ENCODE assay signal across 11 mouse cellular contexts in genomic region chr13:21323405-21323804, GRCm38 (mm10). TPM values are rescaled to one million over a fixed set of nuclear protein-coding genes. Genes with fewer than 3 reads are reported as not detected.
DNase-seq lines count a peak whose midpoint lies in the region; ATAC-seq and TF ChIP-seq lines count a peak whose summit lies in the region.
"Had no signal": no experiment of that assay in that cellular context is flagged by ENCODE, and none has a peak within 500 bp of the region (broad histone marks: within the 10 kb centered on the region; RNA-seq: fewer than 3 reads in every experiment).

No protein-coding gene starts in this region.

- no peak for DNase-seq in kidney, postnatal 14 days
- DNase-seq in embryonic facial prominence, embryonic 14.5 days (ENCODE audit: low spot score): no peak
- no peak for DNase-seq in limb, embryonic 10.5 days (ENCODE audit: low spot score)
- DNase-seq in gastrocnemius, postnatal 14 days: no peak
- no peak for DNase-seq in adrenal gland, postnatal 14 days

- TF ChIP-seq POLR2A in ES-Bruce4 (IDR thresholded peaks at IDR 0.05; ENCODE audit: insufficient read depth, low read length): no peak

- no peak for TF ChIP-seq CTCF in ES-Bruce4 (IDR thresholded peaks at IDR 0.05; ENCODE audit: low read depth, low read length)

- peak overlapping the region; percentile 54 for H3K4me2 ChIP-seq in kidney, embryonic 15.5 days
- H3K4me2 ChIP-seq in embryonic facial prominence, embryonic 14.5 days (ENCODE audit: low read depth, low read length): peak overlapping the region; percentile 52

- no peaks in the 10 kb centered on the region for H3K36me3 ChIP-seq in kidney, embryonic 15.5 days
- no peaks in the 10 kb centered on the region for H3K36me3 ChIP-seq in ES-Bruce4 (ENCODE audit: control insufficient read depth, insufficient read depth, low read length, poor library complexity, severe bottlenecking)
- H3K36me3 ChIP-seq in embryonic facial prominence, embryonic 14.5 days (ENCODE audit: control insufficient read depth, insufficient read depth, low read length): no peaks in the 10 kb centered on the region
- H3K36me3 ChIP-seq in limb, embryonic 10.5 days: no peaks in the 10 kb centered on the region

- WGBS in kidney, embryonic 15.5 days: 70% methylated on average over 6 of the region's 6 CpGs
- 69% methylated on average over 6 of the region's 6 CpGs for WGBS in embryonic facial prominence, embryonic 14.5 days
- 71% methylated on average over 6 of the region's 6 CpGs for WGBS in limb, embryonic 10.5 days

- peaks cover 12% of the 10 kb centered on the region for H3K4me1 ChIP-seq in kidney, embryonic 15.5 days
- no peaks in the 10 kb centered on the region for H3K4me1 ChIP-seq in ES-Bruce4 (ENCODE audit: control insufficient read depth, insufficient read depth, low read length)
- H3K4me1 ChIP-seq in embryonic facial prominence, embryonic 14.5 days (ENCODE audit: control insufficient read depth, insufficient read depth, low read length): no peaks in the 10 kb centered on the region; the same call in 1 of the 2 replicates
- no peaks in the 10 kb centered on the region for H3K4me1 ChIP-seq in limb, embryonic 10.5 days

- intact Hi-C loops in gastrocnemius, postnatal 14 days (cut with DNase I; ENCODE audit: low total_unique reads): no loop called here

- no peaks in the 10 kb centered on the region for H3K9me3 ChIP-seq in kidney, embryonic 15.5 days (replicated peaks)
- H3K9me3 ChIP-seq in ES-Bruce4 (replicated peaks; ENCODE audit: control insufficient read depth, insufficient read depth, low read length, poor library complexity, severe bottlenecking): no peaks in the 10 kb centered on the region
- no peaks in the 10 kb centered on the region for H3K9me3 ChIP-seq in embryonic facial prominence, embryonic 14.5 days (ENCODE audit: control insufficient read depth, low read length)
- H3K9me3 ChIP-seq in limb, embryonic 10.5 days (replicated peaks): no peaks in the 10 kb centered on the region

- no peak overlapping the region for H3K9ac ChIP-seq in kidney, embryonic 15.5 days
- peak overlapping the region; percentile 61; the same call in 1 of the 2 replicates for H3K9ac ChIP-seq in ES-Bruce4 (ENCODE audit: low read depth, poor library complexity, severe bottlenecking)
- H3K9ac ChIP-seq in embryonic facial prominence, embryonic 14.5 days (ENCODE audit: low read depth, low read length): no peak overlapping the region

- no peak overlapping the region for H3K27ac ChIP-seq in kidney, embryonic 15.5 days
- H3K27ac ChIP-seq in ES-Bruce4 (ENCODE audit: insufficient read depth, low read length): no peak overlapping the region
- no peak overlapping the region for H3K27ac ChIP-seq in embryonic facial prominence, embryonic 14.5 days (replicated peaks; ENCODE audit: low read depth, low read length)
- H3K27ac ChIP-seq in limb, embryonic 10.5 days: no peak overlapping the region
- H3K27ac ChIP-seq: macrophage had no signal

- peak overlapping the region; percentile 39 for H3K4me3 ChIP-seq in kidney, embryonic 15.5 days (replicated peaks)
- no peak overlapping the region for H3K4me3 ChIP-seq in ES-Bruce4 (ENCODE audit: low read depth, low read length)
- H3K4me3 ChIP-seq in embryonic facial prominence, embryonic 14.5 days (ENCODE audit: low read depth, low read length): 0 out of 2 replicates have a peak overlapping the region, but pooled peaks have one; percentile 33
- peak overlapping the region; percentile 46; the same call in 1 of the 2 replicates for H3K4me3 ChIP-seq in limb, embryonic 10.5 days

- H3K27me3 ChIP-seq in kidney, embryonic 15.5 days: 0 out of 2 replicates have a peak, but pooled peaks cover 4% of the 10 kb centered on the region
- H3K27me3 ChIP-seq in ES-Bruce4 (ENCODE audit: control insufficient read depth, insufficient read depth, low read length, poor library complexity, severe bottlenecking): no peaks in the 10 kb centered on the region; the same call in 1 of the 2 replicates
- peaks cover 8% of the 10 kb centered on the region; the same call in 1 of the 2 replicates for H3K27me3 ChIP-seq in embryonic facial prominence, embryonic 14.5 days (replicated peaks; ENCODE audit: control insufficient read depth, insufficient read depth, low read length)
- no peaks in the 10 kb centered on the region for H3K27me3 ChIP-seq in limb, embryonic 10.5 days (ENCODE audit: low read depth, poor library complexity, severe bottlenecking)

- TF ChIP-seq EP300 in ES-Bruce4 (IDR thresholded peaks at IDR 0.05; ENCODE audit: insufficient read depth, low read depth, low read length): no peak

- no peak for ATAC-seq in kidney, embryonic 15.5 days (replicated peaks; ENCODE audit: low FRiP score)
- ATAC-seq in embryonic facial prominence, embryonic 14.5 days (ENCODE audit: low read depth): no peak
- ATAC-seq in inflammation-experienced regulatory T-cells, adult 6 months: no peak
- ATAC-seq: Patski had no signal

RNA-seq across cellular contexts. Expression of gene Gpx6, which starts 11.5 kb away (rescaled TPM):
- 5.2 and 6.1 TPM in 2 replicates for polyA plus RNA-seq in kidney, embryonic 15.5 days (2015; fragmentation: Nextera tagmentation; extraction: Ambion mirVana)
- polyA plus RNA-seq in ES-Bruce4 (2011; ENCODE audit: insufficient read depth, insufficient read length, low read depth, missing spikeins): 1.2 and 2.2 TPM in 2 replicates
- polyA plus RNA-seq in embryonic facial prominence, embryonic 14.5 days (2014; fragmentation: Nextera tagmentation; extraction: Ambion mirVana): not detected in 2 replicates
- polyA plus RNA-seq in limb, embryonic 10.5 days (2016; fragmentation: Nextera tagmentation; extraction: Ambion mirVana): 0.62 and 0.91 TPM in 2 replicates
- total RNA-seq in gastrocnemius, postnatal 14 days (2021): not detected
- total RNA-seq in adrenal gland, postnatal 14 days (2021): not detected in 2 replicates
- not detected for polyA plus RNA-seq in inflammation-experienced regulatory T-cells, adult 6 months (2017; shearing (Covaris generic))
- total RNA-seq: layer of hippocampus, postnatal 10 days had no signal
- polyA plus RNA-seq: macrophage, Patski had no signal

RNA-seq across cellular contexts. Expression of gene Olfr1367, which starts 23.3 kb away (rescaled TPM):
- not detected in 2 replicates for polyA plus RNA-seq in kidney, embryonic 15.5 days (2015; fragmentation: Nextera tagmentation; extraction: Ambion mirVana)
- not detected in 2 replicates for polyA plus RNA-seq in ES-Bruce4 (2011; ENCODE audit: insufficient read depth, insufficient read length, low read depth, missing spikeins)
- polyA plus RNA-seq in embryonic facial prominence, embryonic 14.5 days (2014; fragmentation: Nextera tagmentation; extraction: Ambion mirVana): not detected in 2 replicates
- not detected in 2 replicates for polyA plus RNA-seq in limb, embryonic 10.5 days (2016; fragmentation: Nextera tagmentation; extraction: Ambion mirVana)
- not detected for total RNA-seq in gastrocnemius, postnatal 14 days (2021)
- total RNA-seq in adrenal gland, postnatal 14 days (2021): not detected in 2 replicates
- not detected for polyA plus RNA-seq in inflammation-experienced regulatory T-cells, adult 6 months (2017; shearing (Covaris generic))
- total RNA-seq: layer of hippocampus, postnatal 10 days had no signal
- polyA plus RNA-seq: macrophage, Patski had no signal

RNA-seq across cellular contexts. Expression of gene Gpx5, which starts 30.9 kb away (rescaled TPM):
- not detected in 2 replicates for polyA plus RNA-seq in kidney, embryonic 15.5 days (2015; fragmentation: Nextera tagmentation; extraction: Ambion mirVana)
- polyA plus RNA-seq in ES-Bruce4 (2011; ENCODE audit: insufficient read depth, insufficient read length, low read depth, missing spikeins): not detected in 2 replicates
- polyA plus RNA-seq in embryonic facial prominence, embryonic 14.5 days (2014; fragmentation: Nextera tagmentation; extraction: Ambion mirVana): not detected in 2 replicates
- not detected in 2 replicates for polyA plus RNA-seq in limb, embryonic 10.5 days (2016; fragmentation: Nextera tagmentation; extraction: Ambion mirVana)
- not detected for total RNA-seq in gastrocnemius, postnatal 14 days (2021)
- not detected in 2 replicates for total RNA-seq in adrenal gland, postnatal 14 days (2021)
- not detected for polyA plus RNA-seq in inflammation-experienced regulatory T-cells, adult 6 months (2017; shearing (Covaris generic))
- total RNA-seq: layer of hippocampus, postnatal 10 days had no signal
- polyA plus RNA-seq: macrophage, Patski had no signal

RNA-seq across cellular contexts. Expression of gene Zscan12, which starts 39.2 kb away (rescaled TPM):
- 12.4 and 12.7 TPM in 2 replicates for polyA plus RNA-seq in kidney, embryonic 15.5 days (2015; fragmentation: Nextera tagmentation; extraction: Ambion mirVana)
- polyA plus RNA-seq in ES-Bruce4 (2011; ENCODE audit: insufficient read depth, insufficient read length, low read depth, missing spikeins): 15.6 and 17.9 TPM in 2 replicates
- polyA plus RNA-seq in embryonic facial prominence, embryonic 14.5 days (2014; fragmentation: Nextera tagmentation; extraction: Ambion mirVana): 11.1 and 12.7 TPM in 2 replicates
- polyA plus RNA-seq in limb, embryonic 10.5 days (2016; fragmentation: Nextera tagmentation; extraction: Ambion mirVana): 19.6 and 19.7 TPM in 2 replicates
- total RNA-seq in gastrocnemius, postnatal 14 days (2021): 1 to 10 TPM; 5.5 to 5.9 TPM
- 8.0 and 10.1 TPM in 2 replicates for total RNA-seq in adrenal gland, postnatal 14 days (2021)
- 1 to 10 TPM; 3.9 to 9.2 (median 8.1) TPM for polyA plus RNA-seq in inflammation-experienced regulatory T-cells, adult 6 months (2017; shearing (Covaris generic))
